Mouse (Mus musculus) heart, adult 2 months (tissue): ENCODE measurements around the gene Gpr15.

Source experiments
- CTCF ChIP-seq: fragments of 200-600 bp; IDR thresholded peaks from 2 replicates; pipeline ENCODE4 v1.8.1; 2022; ENCODE audit warnings: antibody characterized with exemption, mild to moderate bottlenecking, moderate library complexity
- POLR2A ChIP-seq: fragments of 200-500 bp; IDR thresholded peaks from 2 replicates; pipeline ENCODE4 v1.6.1; 2011; ENCODE audit warnings: mild to moderate bottlenecking, low read depth, low read length, control low read depth; ENCODE audit not compliant: insufficient read depth

DNA sequence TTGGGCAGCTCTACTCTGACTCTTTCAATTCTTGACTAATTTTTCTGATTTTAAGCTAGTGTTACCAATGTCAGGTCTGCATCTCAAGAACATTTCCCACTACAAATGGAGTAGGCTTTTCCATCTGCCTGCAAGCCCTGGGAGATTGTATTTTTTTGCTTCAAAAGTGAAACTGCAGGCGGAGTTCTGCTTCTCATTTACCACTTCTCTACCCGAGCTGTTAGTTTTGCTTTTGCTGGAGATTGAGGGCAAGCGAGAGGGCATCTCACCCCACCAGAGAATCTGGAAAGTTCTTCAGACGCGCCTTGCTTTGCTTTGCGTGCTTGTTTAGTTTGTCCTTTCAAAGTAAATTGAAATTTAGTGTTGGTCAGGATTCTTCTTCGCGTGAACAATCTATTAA is 6.6 kb downstream of the Gpr15 start:
- no peak for TF ChIP-seq POLR2A
- TF ChIP-seq CTCF = no peak
